8 mouse cellular contexts compared by ENCODE assay signal in the genomic region with DNA sequence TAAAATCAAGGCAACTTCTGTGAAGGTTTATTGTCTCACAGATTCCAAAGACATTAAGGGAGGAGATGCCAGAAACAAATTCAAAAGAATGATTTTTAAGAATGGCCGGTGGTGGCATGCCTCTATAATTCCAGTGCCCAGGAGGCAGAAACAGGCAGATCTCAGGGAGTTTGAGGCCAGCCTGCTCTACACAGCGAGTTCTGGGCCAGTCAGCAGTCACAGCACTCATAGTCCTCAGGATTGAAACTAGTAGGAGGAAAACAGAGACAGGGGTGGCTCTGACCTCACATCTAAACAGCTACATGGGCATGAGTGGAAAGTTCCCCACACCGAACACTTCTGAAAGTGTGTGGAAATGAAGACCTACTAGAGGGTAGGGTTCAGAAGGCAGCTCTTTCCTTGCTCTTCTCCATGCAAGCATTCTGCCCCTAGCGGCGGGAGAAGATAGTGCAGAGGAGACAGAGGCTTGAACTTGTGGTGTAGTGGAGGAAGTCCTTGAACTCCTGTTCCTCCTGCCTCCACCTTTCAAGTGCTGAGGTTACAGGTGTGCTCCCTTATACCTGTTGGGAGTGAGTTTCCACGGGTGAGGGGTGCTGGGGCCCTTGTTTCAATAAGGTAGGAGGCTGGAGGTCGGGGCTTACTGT. TPM values are rescaled to one million over a fixed set of nuclear protein-coding genes. Genes with fewer than 3 reads are reported as not detected.
A peak's percentile ranks its signal among the peaks of the same experiment; 100 is the strongest.
DNase-seq lines count a peak whose midpoint lies in the region; ATAC-seq lines count a peak whose summit lies in the region.

No protein-coding gene starts in this region.

- ATAC-seq in forebrain, embryonic 11.5 days (replicated peaks; ENCODE audit: low FRiP score), result 0 out of 2 replicates have a peak, but pooled peaks have one; percentile 21
- ATAC-seq in forebrain, embryonic 15.5 days (replicated peaks), result no peak
- no peak for ATAC-seq in midbrain, embryonic 11.5 days (ENCODE audit: low FRiP score)
- no peak for ATAC-seq in midbrain, embryonic 15.5 days (replicated peaks)
- ATAC-seq in neural tube, embryonic 12.5 days (ENCODE audit: low FRiP score, low read depth), result peak; percentile 17; the same call in 1 of the 2 replicates

- no peaks in the 10 kb centered on the region for H3K27me3 ChIP-seq in forebrain, embryonic 11.5 days (ENCODE audit: control insufficient read depth, insufficient read depth, low read length)
- no peaks in the 10 kb centered on the region for H3K27me3 ChIP-seq in forebrain, embryonic 15.5 days
- H3K27me3 ChIP-seq in midbrain, embryonic 11.5 days (ENCODE audit: control insufficient read depth, insufficient read depth, low read length), result no peaks in the 10 kb centered on the region
- H3K27me3 ChIP-seq in midbrain, embryonic 15.5 days (replicated peaks), result no peaks in the 10 kb centered on the region
- H3K27me3 ChIP-seq in embryonic facial prominence, embryonic 10.5 days (replicated peaks; ENCODE audit: low read depth, poor library complexity, severe bottlenecking), result no peaks in the 10 kb centered on the region
- H3K27me3 ChIP-seq in neural tube, embryonic 12.5 days (replicated peaks), result no peaks in the 10 kb centered on the region

- H3K4me1 ChIP-seq in forebrain, embryonic 11.5 days (replicated peaks; ENCODE audit: control insufficient read depth, insufficient read depth, low read length), result no peaks in the 10 kb centered on the region
- no peaks in the 10 kb centered on the region for H3K4me1 ChIP-seq in forebrain, embryonic 15.5 days
- H3K4me1 ChIP-seq in midbrain, embryonic 11.5 days (ENCODE audit: control insufficient read depth, insufficient read depth, low read length), result no peaks in the 10 kb centered on the region
- no peaks in the 10 kb centered on the region for H3K4me1 ChIP-seq in midbrain, embryonic 15.5 days
- no peaks in the 10 kb centered on the region for H3K4me1 ChIP-seq in embryonic facial prominence, embryonic 10.5 days
- H3K4me1 ChIP-seq in neural tube, embryonic 12.5 days, result no peaks in the 10 kb centered on the region

- 52% methylated on average over 7 of the region's 7 CpGs for WGBS in forebrain, embryonic 11.5 days
- 60% methylated on average over 7 of the region's 7 CpGs for WGBS in forebrain, embryonic 15.5 days
- 55% methylated on average over 7 of the region's 7 CpGs for WGBS in midbrain, embryonic 11.5 days
- WGBS in midbrain, embryonic 15.5 days, result 53% methylated on average over 7 of the region's 7 CpGs
- WGBS in embryonic facial prominence, embryonic 10.5 days, result 50% methylated on average over 7 of the region's 7 CpGs
- 52% methylated on average over 7 of the region's 7 CpGs for WGBS in neural tube, embryonic 12.5 days

- H3K9me3 ChIP-seq in forebrain, embryonic 11.5 days (ENCODE audit: control insufficient read depth, low read length), result no peaks in the 10 kb centered on the region
- H3K9me3 ChIP-seq in forebrain, embryonic 15.5 days, result no peaks in the 10 kb centered on the region
- no peaks in the 10 kb centered on the region for H3K9me3 ChIP-seq in midbrain, embryonic 11.5 days (ENCODE audit: control insufficient read depth, low read length)
- H3K9me3 ChIP-seq in midbrain, embryonic 15.5 days, result no peaks in the 10 kb centered on the region
- H3K9me3 ChIP-seq in embryonic facial prominence, embryonic 10.5 days, result no peaks in the 10 kb centered on the region
- no peaks in the 10 kb centered on the region for H3K9me3 ChIP-seq in neural tube, embryonic 12.5 days

- peak; percentile 70 for DNase-seq in forebrain, embryonic 11.5 days (ENCODE audit: low spot score)
- peak; percentile 88 for DNase-seq in midbrain, embryonic 11.5 days (ENCODE audit: low spot score, missing footprints)
- DNase-seq in embryonic facial prominence, embryonic 10.5 days (ENCODE audit: low spot score), result peak; percentile 49
- no peak for DNase-seq in layer of hippocampus, adult 8-10 months (ENCODE audit: low spot score in 2 of 2)
- no peak for DNase-seq in adipocyte (ENCODE audit: low spot score)

- no peak overlapping the region for H3K4me3 ChIP-seq in forebrain, embryonic 11.5 days (ENCODE audit: low read depth, low read length)
- H3K4me3 ChIP-seq in forebrain, embryonic 15.5 days, result no peak overlapping the region
- no peak overlapping the region for H3K4me3 ChIP-seq in midbrain, embryonic 11.5 days (ENCODE audit: low read depth, low read length)
- no peak overlapping the region for H3K4me3 ChIP-seq in midbrain, embryonic 15.5 days
- no peak overlapping the region for H3K4me3 ChIP-seq in embryonic facial prominence, embryonic 10.5 days
- no peak overlapping the region for H3K4me3 ChIP-seq in neural tube, embryonic 12.5 days

- H3K9ac ChIP-seq in forebrain, embryonic 11.5 days (ENCODE audit: low read length), result no peak overlapping the region
- no peak overlapping the region for H3K9ac ChIP-seq in forebrain, embryonic 15.5 days (replicated peaks)
- no peak overlapping the region for H3K9ac ChIP-seq in midbrain, embryonic 11.5 days (ENCODE audit: low read length)
- H3K9ac ChIP-seq in midbrain, embryonic 15.5 days, result no peak overlapping the region
- H3K9ac ChIP-seq in neural tube, embryonic 12.5 days, result no peak overlapping the region

- no peak overlapping the region for H3K27ac ChIP-seq in forebrain, embryonic 11.5 days (ENCODE audit: low read depth, low read length)
- H3K27ac ChIP-seq in forebrain, embryonic 15.5 days (replicated peaks), result no peak overlapping the region
- H3K27ac ChIP-seq in midbrain, embryonic 11.5 days (ENCODE audit: low read depth, low read length), result no peak overlapping the region
- no peak overlapping the region for H3K27ac ChIP-seq in midbrain, embryonic 15.5 days
- no peak overlapping the region for H3K27ac ChIP-seq in embryonic facial prominence, embryonic 10.5 days (replicated peaks)
- H3K27ac ChIP-seq in neural tube, embryonic 12.5 days, result no peak overlapping the region

- no peaks in the 10 kb centered on the region for H3K36me3 ChIP-seq in forebrain, embryonic 11.5 days (ENCODE audit: control insufficient read depth, insufficient read depth, low read length)
- H3K36me3 ChIP-seq in forebrain, embryonic 15.5 days, result no peaks in the 10 kb centered on the region
- H3K36me3 ChIP-seq in midbrain, embryonic 11.5 days (ENCODE audit: control insufficient read depth, insufficient read depth, low read length), result no peaks in the 10 kb centered on the region
- H3K36me3 ChIP-seq in midbrain, embryonic 15.5 days (replicated peaks), result no peaks in the 10 kb centered on the region
- H3K36me3 ChIP-seq in embryonic facial prominence, embryonic 10.5 days (replicated peaks), result no peaks in the 10 kb centered on the region
- no peaks in the 10 kb centered on the region for H3K36me3 ChIP-seq in neural tube, embryonic 12.5 days

- no peak overlapping the region for H3K4me2 ChIP-seq in forebrain, embryonic 11.5 days (ENCODE audit: low read depth, low read length, severe bottlenecking)
- no peak overlapping the region for H3K4me2 ChIP-seq in forebrain, embryonic 15.5 days (replicated peaks)
- no peak overlapping the region for H3K4me2 ChIP-seq in midbrain, embryonic 11.5 days
- no peak overlapping the region for H3K4me2 ChIP-seq in midbrain, embryonic 15.5 days
- no peak overlapping the region for H3K4me2 ChIP-seq in neural tube, embryonic 12.5 days (replicated peaks)

RNA-seq across cellular contexts. Expression of a gene that starts 14.2 kb away (rescaled TPM):
- polyA plus RNA-seq in forebrain, embryonic 11.5 days (2014; fragmentation: Nextera tagmentation; extraction: Ambion mirVana), result not detected in 2 replicates
- polyA plus RNA-seq in forebrain, embryonic 15.5 days (2015; fragmentation: Nextera tagmentation; extraction: Ambion mirVana), result not detected in 2 replicates
- polyA plus RNA-seq in midbrain, embryonic 11.5 days (2014; fragmentation: Nextera tagmentation; extraction: Ambion mirVana), result not detected in 2 replicates
- polyA plus RNA-seq in midbrain, embryonic 15.5 days (2015; fragmentation: Nextera tagmentation; extraction: Ambion mirVana), result not detected in 2 replicates
- not detected in 2 replicates for polyA plus RNA-seq in embryonic facial prominence, embryonic 10.5 days (2016; fragmentation: Nextera tagmentation; extraction: Ambion mirVana)
- not detected in 2 replicates for polyA plus RNA-seq in neural tube, embryonic 12.5 days (2016; fragmentation: Nextera tagmentation; extraction: Ambion mirVana)
- total RNA-seq in layer of hippocampus, adult 8-10 months (2022), result under 1 TPM in 3 of 4 experiments, not detected in 1; 0.34 to 0.62 (median 0.49) TPM

RNA-seq across cellular contexts. Expression of a gene that starts 27.0 kb away (rescaled TPM):
- polyA plus RNA-seq in forebrain, embryonic 11.5 days (2014; fragmentation: Nextera tagmentation; extraction: Ambion mirVana), result 24.3 and 27.0 TPM in 2 replicates
- 12.8 and 18.5 TPM in 2 replicates for polyA plus RNA-seq in forebrain, embryonic 15.5 days (2015; fragmentation: Nextera tagmentation; extraction: Ambion mirVana)
- 24.5 and 25.1 TPM in 2 replicates for polyA plus RNA-seq in midbrain, embryonic 11.5 days (2014; fragmentation: Nextera tagmentation; extraction: Ambion mirVana)
- 18.4 and 25.6 TPM in 2 replicates for polyA plus RNA-seq in midbrain, embryonic 15.5 days (2015; fragmentation: Nextera tagmentation; extraction: Ambion mirVana)
- 17.7 and 21.3 TPM in 2 replicates for polyA plus RNA-seq in embryonic facial prominence, embryonic 10.5 days (2016; fragmentation: Nextera tagmentation; extraction: Ambion mirVana)
- 14.6 and 16.8 TPM in 2 replicates for polyA plus RNA-seq in neural tube, embryonic 12.5 days (2016; fragmentation: Nextera tagmentation; extraction: Ambion mirVana)
- total RNA-seq in layer of hippocampus, adult 8-10 months (2022), result 10 to 100 TPM; 22.1 to 95.0 (median 51.5) TPM

RNA-seq across cellular contexts. Expression of a gene that starts 29.1 kb away (rescaled TPM):
- 3.6 and 6.9 TPM in 2 replicates for polyA plus RNA-seq in forebrain, embryonic 11.5 days (2014; fragmentation: Nextera tagmentation; extraction: Ambion mirVana)
- 2.8 and 6.1 TPM in 2 replicates for polyA plus RNA-seq in forebrain, embryonic 15.5 days (2015; fragmentation: Nextera tagmentation; extraction: Ambion mirVana)
- 2.0 and 2.8 TPM in 2 replicates for polyA plus RNA-seq in midbrain, embryonic 11.5 days (2014; fragmentation: Nextera tagmentation; extraction: Ambion mirVana)
- polyA plus RNA-seq in midbrain, embryonic 15.5 days (2015; fragmentation: Nextera tagmentation; extraction: Ambion mirVana), result 1.7 and 14.5 TPM in 2 replicates
- 0.47 and 0.92 TPM in 2 replicates for polyA plus RNA-seq in embryonic facial prominence, embryonic 10.5 days (2016; fragmentation: Nextera tagmentation; extraction: Ambion mirVana)
- 15.8 and 23.7 TPM in 2 replicates for polyA plus RNA-seq in neural tube, embryonic 12.5 days (2016; fragmentation: Nextera tagmentation; extraction: Ambion mirVana)
- 1 to 10 TPM in 1 of 4 experiments, not detected in 3; 1.2 TPM for total RNA-seq in layer of hippocampus, adult 8-10 months (2022)

RNA-seq across cellular contexts. Expression of a gene that starts 31.3 kb away (rescaled TPM):
- not detected in 2 replicates for polyA plus RNA-seq in forebrain, embryonic 11.5 days (2014; fragmentation: Nextera tagmentation; extraction: Ambion mirVana)
- not detected in 2 replicates for polyA plus RNA-seq in forebrain, embryonic 15.5 days (2015; fragmentation: Nextera tagmentation; extraction: Ambion mirVana)
- not detected in 2 replicates for polyA plus RNA-seq in midbrain, embryonic 11.5 days (2014; fragmentation: Nextera tagmentation; extraction: Ambion mirVana)
- not detected in 2 replicates for polyA plus RNA-seq in midbrain, embryonic 15.5 days (2015; fragmentation: Nextera tagmentation; extraction: Ambion mirVana)
- polyA plus RNA-seq in embryonic facial prominence, embryonic 10.5 days (2016; fragmentation: Nextera tagmentation; extraction: Ambion mirVana), result not detected in 2 replicates
- polyA plus RNA-seq in neural tube, embryonic 12.5 days (2016; fragmentation: Nextera tagmentation; extraction: Ambion mirVana), result not detected in 2 replicates
- not detected for total RNA-seq in layer of hippocampus, adult 8-10 months (2022)

RNA-seq across cellular contexts. Expression of a gene that starts 36.1 kb away (rescaled TPM):
- polyA plus RNA-seq in forebrain, embryonic 11.5 days (2014; fragmentation: Nextera tagmentation; extraction: Ambion mirVana), result 0.69 and 1.9 TPM in 2 replicates
- 0.56 and 0.65 TPM in 2 replicates for polyA plus RNA-seq in forebrain, embryonic 15.5 days (2015; fragmentation: Nextera tagmentation; extraction: Ambion mirVana)
- 0.34 and 0.50 TPM in 2 replicates for polyA plus RNA-seq in midbrain, embryonic 11.5 days (2014; fragmentation: Nextera tagmentation; extraction: Ambion mirVana)
- 0.52 and 0.78 TPM in 2 replicates for polyA plus RNA-seq in midbrain, embryonic 15.5 days (2015; fragmentation: Nextera tagmentation; extraction: Ambion mirVana)
- 1.1 TPM in 1 of 2 replicates, not detected in the other for polyA plus RNA-seq in embryonic facial prominence, embryonic 10.5 days (2016; fragmentation: Nextera tagmentation; extraction: Ambion mirVana)
- polyA plus RNA-seq in neural tube, embryonic 12.5 days (2016; fragmentation: Nextera tagmentation; extraction: Ambion mirVana), result 0.46 and 1.0 TPM in 2 replicates
- 10 to 100 TPM in 1 of 4 experiments, 1 to 10 TPM in 3; 2.7 to 17.2 (median 5.7) TPM for total RNA-seq in layer of hippocampus, adult 8-10 months (2022)

Comparison
In these comparisons a context has a peak if more than half of its experiments do, and no peak if none do; other contexts are left out.
1. ATAC-seq: peak in forebrain, embryonic 11.5 days (single experiment) and neural tube, embryonic 12.5 days (single experiment); none in forebrain, embryonic 15.5 days (single experiment), midbrain, embryonic 11.5 days (single experiment) and midbrain, embryonic 15.5 days (single experiment).
2. DNase-seq: peak in forebrain, embryonic 11.5 days (single experiment), midbrain, embryonic 11.5 days (single experiment) and embryonic facial prominence, embryonic 10.5 days (single experiment); none in layer of hippocampus, adult 8-10 months (0 of 2) and adipocyte (single experiment).